Mouse (Mus musculus): ENCODE measurements around the gene Steap1. TPM values are rescaled to one million over a fixed set of nuclear protein-coding genes. Genes with fewer than 3 reads are reported as not detected.

Gene Steap1
- total RNA-seq (2021) = not detected
- long read RNA-seq, experiment 1 = 0 reads
- long read RNA-seq, experiment 2 = 0 reads

GRCm38 (mm10) chr5:5748866-5749682 lies at the start of gene Steap1:
TSS of gene Steap1 (minus strand) at chr5:5749326.
- DNase-seq (ENCODE audit: low spot score) = peak; percentile 86

GRCm38 (mm10) chr5:5787106-5787505 lies 38.0 kb upstream of the Steap1 start:
- DNase-seq (ENCODE audit: low spot score) = no peak

DNA sequence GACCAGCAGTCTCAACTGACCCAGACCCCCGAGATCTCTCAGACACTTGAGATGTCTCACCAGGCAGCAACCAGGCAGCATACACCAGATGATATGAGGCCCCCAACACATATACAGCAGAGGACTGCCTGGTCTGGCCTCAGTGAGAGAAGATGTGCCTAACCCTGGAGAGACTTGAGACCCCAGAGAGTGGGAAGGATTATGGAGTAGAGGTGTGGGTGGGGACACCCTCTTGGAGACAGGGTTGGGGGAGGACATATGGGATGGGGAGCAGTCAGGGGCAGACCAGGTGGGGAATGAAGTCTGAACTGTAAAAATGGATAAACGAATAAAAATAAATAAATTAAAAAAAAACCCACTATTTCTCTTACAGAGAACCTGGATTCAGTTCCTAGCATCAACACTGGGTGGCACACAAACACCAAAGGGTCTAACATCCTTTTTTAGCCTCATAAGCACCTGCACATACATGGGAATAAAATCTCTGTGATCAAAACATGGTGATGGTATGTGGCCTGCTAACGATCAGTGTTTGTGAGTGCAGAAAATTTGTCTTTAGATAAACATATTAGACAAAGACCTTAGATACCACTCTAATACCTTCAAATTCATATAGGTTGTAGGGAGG lies 7.4 kb upstream of the Steap1 start:
- no peak for DNase-seq (ENCODE audit: low spot score)

GRCm38 (mm10) chr5:5755039-5755438 lies 5.9 kb upstream of the Steap1 start:
- peak; percentile 30 for DNase-seq (ENCODE audit: low spot score)

DNA sequence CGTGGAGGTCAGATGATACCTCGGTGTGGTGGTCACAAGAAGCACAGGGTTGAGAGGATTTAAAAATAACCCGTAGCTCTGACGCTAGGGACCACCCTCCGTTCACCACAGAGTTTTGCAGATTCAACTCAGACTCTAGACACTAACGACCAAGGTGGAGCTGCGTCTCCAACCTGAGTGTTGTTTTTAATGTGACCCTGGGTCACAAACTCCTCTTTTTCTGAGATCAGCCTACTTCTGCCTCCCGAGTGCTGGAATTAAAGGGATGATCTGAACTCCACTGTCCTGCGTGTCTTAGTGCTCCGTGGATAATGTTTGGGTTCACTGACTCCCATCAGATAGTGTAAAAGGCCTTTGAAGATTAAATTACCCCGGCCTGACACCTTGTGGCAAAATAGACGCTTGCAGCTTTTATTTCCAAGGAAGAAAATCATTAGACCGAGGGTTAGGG lies 671 bp upstream of the Steap1 start:
- peak; percentile 18 for DNase-seq (ENCODE audit: low spot score)

- no peak for DNase-seq (ENCODE audit: low spot score)
Observed at GRCm38 (mm10) chr5:5734445-5734844, 14.7 kb downstream of the Steap1 start.

DNA sequence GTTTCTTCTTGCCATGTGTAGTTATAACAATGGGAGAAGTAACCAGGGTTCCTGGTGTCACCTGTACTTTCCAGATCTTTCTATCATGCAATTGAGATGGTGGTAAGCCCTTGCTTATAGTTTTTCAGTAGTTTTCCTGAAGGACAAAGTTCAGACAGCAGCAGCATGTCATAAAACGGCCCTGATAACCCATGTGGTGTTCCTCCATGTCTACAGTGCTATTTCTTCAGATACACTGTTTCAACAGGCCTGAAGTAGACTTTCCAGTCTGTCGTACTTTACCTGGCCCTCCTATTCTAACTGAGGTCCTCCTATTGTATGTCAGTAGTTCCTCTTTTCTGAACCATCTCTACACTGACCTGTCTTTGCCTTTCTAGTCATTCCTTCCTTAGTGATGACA lies 16.3 kb downstream of the Steap1 start:
- no peak for DNase-seq (ENCODE audit: low spot score)

DNA sequence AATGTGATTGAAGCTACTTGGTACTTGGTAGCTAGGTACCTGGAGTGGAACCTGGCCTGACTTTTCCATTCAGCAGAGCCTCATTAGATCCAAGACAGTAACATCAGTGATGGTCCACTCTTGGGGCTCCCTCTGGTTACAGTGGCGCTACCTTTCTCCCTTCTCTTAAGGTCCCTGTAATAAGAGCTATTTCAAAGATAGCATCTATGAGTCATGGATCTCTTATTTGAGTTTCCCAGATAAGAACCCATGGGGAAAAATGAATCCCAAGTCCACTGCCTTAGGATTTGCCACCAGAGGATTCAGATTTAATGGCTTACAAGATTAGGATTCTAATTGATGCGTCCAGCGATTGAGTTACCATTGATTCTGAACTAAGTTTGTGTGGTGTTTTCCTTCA lies 16.9 kb downstream of the Steap1 start:
- DNase-seq (ENCODE audit: low spot score) = no peak

DNA sequence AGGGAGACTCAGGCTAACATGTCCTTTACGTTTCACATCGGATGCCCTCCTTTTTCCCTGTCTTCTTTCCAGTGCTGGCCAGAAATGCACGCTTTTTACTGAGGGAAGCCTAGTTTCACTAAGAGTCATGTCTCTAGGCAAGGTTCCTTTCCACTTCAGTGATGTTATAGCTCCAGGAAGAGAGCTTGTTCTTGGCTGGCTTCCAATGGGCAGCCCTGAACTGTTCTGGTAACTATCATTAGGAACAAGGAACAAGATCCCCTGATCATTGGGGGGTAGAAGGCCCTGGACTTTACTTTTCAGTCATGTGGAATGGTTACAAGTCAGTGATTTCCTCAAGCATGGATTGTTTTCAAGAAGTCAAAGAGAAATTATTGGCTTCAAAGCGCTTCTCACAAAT lies 19.2 kb downstream of the Steap1 start:
- no peak for DNase-seq (ENCODE audit: low spot score)

GRCm38 (mm10) chr5:5722217-5722616 lies 26.9 kb downstream of the Steap1 start:
- no peak for DNase-seq (ENCODE audit: low spot score)

- DNase-seq (ENCODE audit: low spot score) = no peak
Observed at GRCm38 (mm10) chr5:5711032-5711431, 38.1 kb downstream of the Steap1 start.

GRCm38 (mm10) chr5:5707341-5708278 lies 41.5 kb downstream of the Steap1 start:
- DNase-seq (ENCODE audit: low spot score) = no peak

DNA sequence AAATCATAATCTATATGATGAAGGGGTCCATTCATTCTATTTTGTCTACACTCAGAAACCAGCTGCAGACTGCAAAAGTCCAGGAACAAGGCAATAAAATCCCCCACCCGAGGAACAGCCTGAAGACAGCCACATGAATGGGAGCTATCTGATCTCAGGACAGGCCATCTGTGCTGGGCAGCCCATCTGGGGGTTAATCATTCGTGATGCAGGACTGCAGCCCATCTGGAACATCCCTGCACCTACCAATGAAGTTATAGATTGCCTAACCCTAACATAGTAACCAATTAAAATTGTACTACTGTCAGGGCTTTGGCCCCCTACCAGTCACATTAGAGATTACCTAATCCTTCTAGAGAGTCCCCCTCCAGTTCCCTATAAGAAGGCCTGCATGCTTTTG lies 44.1 kb downstream of the Steap1 start:
- no peak for DNase-seq (ENCODE audit: low spot score)

GRCm38 (mm10) chr5:5700386-5700785 lies 48.7 kb downstream of the Steap1 start:
- DNase-seq (ENCODE audit: low spot score) = no peak

DNA sequence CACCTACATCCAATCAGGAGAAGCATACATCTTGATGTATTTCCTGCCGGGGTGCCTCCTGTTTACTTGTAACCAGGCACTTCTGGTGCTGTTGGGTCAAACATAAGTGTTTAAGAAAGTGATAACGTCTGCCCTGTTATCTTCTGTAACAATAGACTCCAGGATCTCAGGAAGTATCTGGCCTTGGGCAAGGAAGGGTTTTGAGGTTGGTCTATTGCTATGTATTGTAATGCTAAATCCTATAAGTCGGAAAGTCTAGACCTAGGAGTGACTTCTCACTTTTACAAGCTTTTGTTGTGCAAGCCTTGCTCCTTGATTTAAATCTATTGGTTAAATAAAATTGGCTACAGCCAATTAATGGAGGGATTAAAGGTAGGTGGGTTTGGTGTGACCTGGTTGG lies 50.3 kb downstream of the Steap1 start:
- DNase-seq (ENCODE audit: low spot score) = no peak

GRCm38 (mm10) chr5:5695401-5695942 lies 53.7 kb downstream of the Steap1 start:
- no peak for DNase-seq (ENCODE audit: low spot score)

GRCm38 (mm10) chr5:5693956-5694653 lies 55.0 kb downstream of the Steap1 start, which contains the start of gene Steap2:
TSS of gene Steap2 (minus strand) at chr5:5694578.
- DNase-seq (ENCODE audit: low spot score) = peak; percentile 9

GRCm38 (mm10) chr5:5693541-5693955 lies 55.6 kb downstream of the Steap1 start:
- no peak for DNase-seq (ENCODE audit: low spot score)

DNA sequence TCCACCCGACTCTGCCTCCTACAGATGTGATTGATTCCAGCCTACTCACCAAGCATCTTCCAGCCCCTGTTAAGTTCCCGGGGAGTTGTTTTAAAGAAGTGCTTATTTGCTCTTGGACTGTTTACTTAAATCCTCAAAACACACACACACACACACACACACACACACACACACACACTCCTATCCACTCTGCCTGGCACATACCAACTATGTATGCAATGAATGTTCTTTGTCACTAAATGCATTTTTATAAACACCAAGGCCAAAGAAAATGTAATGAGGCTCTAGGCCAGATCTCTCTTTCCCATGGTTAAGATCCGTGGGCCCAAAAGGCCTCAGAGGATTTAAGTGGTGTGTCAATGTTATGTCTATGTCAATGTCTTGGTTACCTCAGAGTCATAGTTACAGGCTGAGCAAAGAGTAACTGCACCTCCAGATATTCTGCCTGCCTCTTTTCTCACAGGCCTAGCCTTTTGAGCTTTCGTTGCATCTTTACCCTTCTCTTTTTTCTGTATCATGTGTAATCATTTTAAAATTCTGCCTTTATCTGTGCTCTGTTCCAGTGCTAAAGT lies 56.9 kb downstream of the Steap1 start:
- no peak for DNase-seq (ENCODE audit: low spot score)

- no peak for DNase-seq (ENCODE audit: low spot score)
Observed at GRCm38 (mm10) chr5:5688945-5689540, 60.1 kb downstream of the Steap1 start.

Measured in gastrocnemius, adult 18-20 months (tissue).